Mouse (Mus musculus): ENCODE results near the gene Atp5s.

Gene Atp5s

GRCm38 (mm10) chr12:69723376-69723775 is 1.4 kb upstream of the Atp5s start:
- POLR2A ChIA-PET = interaction anchor here in 3 of 4 experiments (0.6 to 3.9 kb wide), 10 partner anchors 9 to 1102 kb away, joined by 3 to 32 read pairs (median 4); partner anchors contain the start of gene Frmd6 (in 1 of the 3)
- CTCF ChIA-PET = no interaction called here

DNA sequence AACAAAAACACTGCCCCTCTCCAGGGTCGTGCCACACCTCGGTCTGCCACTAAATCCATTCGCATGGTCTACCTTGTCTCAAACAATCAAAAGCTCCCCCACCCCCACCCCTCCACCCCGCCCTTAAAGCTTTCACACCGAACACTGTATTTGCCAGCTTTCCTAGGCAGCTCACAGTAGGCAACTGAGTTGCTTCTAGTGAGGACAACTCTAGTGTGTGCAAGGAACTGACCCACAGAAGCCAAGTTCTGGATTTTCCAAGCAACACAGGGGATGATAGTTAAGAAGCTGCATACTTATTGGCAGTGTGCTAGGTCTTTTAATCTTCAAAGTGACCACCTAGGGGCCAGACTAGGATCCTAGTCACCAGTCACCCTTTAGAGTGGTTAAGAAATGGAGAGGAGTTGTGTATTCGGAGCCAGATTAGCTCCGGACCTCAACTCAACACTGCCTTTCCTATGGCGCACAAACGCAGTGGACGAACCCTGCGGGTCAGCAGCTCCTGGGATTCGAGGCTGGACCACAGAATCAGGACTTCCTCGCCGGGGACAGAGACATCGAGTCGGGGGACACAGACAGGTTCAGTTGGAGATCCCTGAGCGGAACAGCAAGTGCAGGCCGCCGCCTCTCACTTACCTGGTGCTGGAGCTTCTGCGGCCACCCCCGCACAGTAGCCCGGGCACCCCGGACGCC is 586 bp upstream of the Atp5s start:
- ChIA-PET POLR2A (interaction anchor here in 3 of 4 experiments (0.6 to 3.9 kb wide), 33 partner anchors 10 to 1101 kb away, joined by 3 to 32 read pairs (median 4); partner anchors contain the start of genes Map4k5 (in 2 of the 3), Rps29 (in 2 of the 3), Cdkl1 (in 1 of the 3) and Frmd6 (in 1 of the 3)), CTCF (interaction anchor here in 1 of 4 experiments (2.1 kb wide), 1 partner anchor 10 kb away, joined by 5 read pairs; no protein-coding TSS in a partner anchor)

- ChIA-PET CTCF (interaction anchor here in 1 of 4 experiments (0.6 kb wide), 1 partner anchor 211 kb away, joined by 3 read pairs; no protein-coding TSS in a partner anchor), POLR2A (interaction anchor here in 3 of 4 experiments (0.6 to 1.6 kb wide), 8 partner anchors 12 to 532 kb away, joined by 3 to 5 read pairs (median 3); partner anchors contain the start of gene Gm49383 (in 1 of the 3))
These were observed 4.5 kb downstream of the Atp5s start for GRCm38 (mm10) chr12:69729246-69729645.

DNA sequence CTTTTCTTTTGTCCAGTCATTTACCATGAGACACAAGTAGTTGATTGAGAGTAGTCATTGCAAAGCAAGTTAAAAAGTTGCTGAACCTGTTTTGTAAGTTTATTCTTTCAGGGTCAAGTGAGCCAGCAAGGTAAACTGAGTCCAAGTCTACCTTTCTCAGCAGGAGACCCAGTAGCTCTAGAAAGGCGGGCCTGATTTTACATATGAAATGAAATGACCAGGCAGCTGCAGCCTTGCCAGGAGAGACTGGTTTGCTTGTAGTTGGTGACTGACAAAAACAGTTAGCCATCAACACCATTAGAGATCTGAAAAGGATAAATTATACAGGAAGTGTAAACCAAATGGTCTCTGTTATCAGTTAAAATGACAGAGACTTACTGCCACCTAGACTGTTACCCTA is 5.6 kb downstream of the Atp5s start:
- POLR2A ChIA-PET = interaction anchor here in 2 of 4 experiments (0.7 to 1.6 kb wide), 4 partner anchors 10 to 407 kb away, joined by 3 to 5 read pairs (median 4); no protein-coding TSS in a partner anchor
- CTCF ChIA-PET = no interaction called here

- CTCF ChIA-PET = interaction anchor here in 1 of 4 experiments (1.2 to 1.7 kb wide), 2 partner anchors 16 to 160 kb away, joined by 3 to 6 read pairs; partner anchors contain the start of genes Atl1 and Map4k5
- POLR2A ChIA-PET = interaction anchor here in 3 of 4 experiments (0.6 to 1.2 kb wide), 7 partner anchors 9 to 521 kb away, joined by 3 read pairs; partner anchors contain the start of genes Atl1 (in 1 of the 3) and Map4k5 (in 1 of the 3)
These were observed 7.5 kb downstream of the Atp5s start for GRCm38 (mm10) chr12:69732221-69732620.

DNA sequence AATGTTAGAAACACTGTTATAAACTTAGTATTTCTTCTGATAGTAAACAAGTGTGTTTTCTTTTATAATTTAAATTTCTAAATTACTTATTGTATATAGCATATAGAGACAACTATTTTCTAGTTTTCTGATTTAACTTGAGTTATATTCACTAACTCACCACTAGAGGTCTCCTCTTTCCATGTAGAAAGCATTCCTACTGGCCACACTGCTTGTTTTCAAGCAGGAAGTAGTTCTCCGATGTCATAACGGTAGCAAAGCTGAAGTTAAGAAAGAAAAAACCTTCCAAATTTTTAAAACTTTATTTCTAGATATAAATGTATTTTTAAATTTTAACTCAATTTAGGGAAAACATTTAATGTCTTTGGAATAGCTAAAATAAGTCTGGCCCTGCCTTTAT is 8.8 kb downstream of the Atp5s start:
- POLR2A ChIA-PET = interaction anchor here in 1 of 4 experiments (0.8 to 0.9 kb wide), 2 partner anchors 9 to 24 kb away, joined by 3 to 5 read pairs; partner anchors contain the start of genes Atp5s and L2hgdh
- CTCF ChIA-PET = interaction anchor here in 3 of 4 experiments (0.6 to 1.8 kb wide), 5 partner anchors 9 to 505 kb away, joined by 3 to 5 read pairs (median 3); partner anchors contain the start of genes Atp5s (in 1 of the 3), L2hgdh (in 1 of the 3) and Map4k5 (in 1 of the 3)

DNA sequence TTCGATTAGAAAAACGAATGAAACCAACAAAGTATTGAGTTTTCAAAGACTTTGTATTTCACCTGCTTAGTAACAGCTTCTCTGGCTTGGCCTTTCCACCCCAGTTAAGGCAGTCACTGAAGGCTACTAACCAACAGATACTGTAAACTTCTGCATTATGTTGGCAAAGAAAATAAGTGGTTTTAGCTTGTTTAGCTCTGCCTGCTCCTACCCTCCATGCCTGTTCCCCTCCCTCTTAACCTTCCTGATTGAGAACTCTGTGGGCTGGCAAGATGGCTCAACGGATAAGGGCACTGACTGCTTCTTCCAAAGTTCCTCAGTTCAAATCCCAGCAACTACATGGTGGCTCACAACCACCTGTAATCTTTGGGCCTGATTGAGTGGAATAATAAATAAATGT is 9.2 kb downstream of the Atp5s start:
- POLR2A ChIA-PET = interaction anchor here in 1 of 4 experiments (0.8 to 0.9 kb wide), 2 partner anchors 9 to 24 kb away, joined by 3 to 5 read pairs; partner anchors contain the start of genes Atp5s and L2hgdh
- CTCF ChIA-PET = interaction anchor here in 3 of 4 experiments (0.6 to 1.8 kb wide), 5 partner anchors 9 to 504 kb away, joined by 3 to 5 read pairs (median 3); partner anchors contain the start of genes Atp5s (in 1 of the 3), L2hgdh (in 1 of the 3) and Map4k5 (in 1 of the 3)

DNA sequence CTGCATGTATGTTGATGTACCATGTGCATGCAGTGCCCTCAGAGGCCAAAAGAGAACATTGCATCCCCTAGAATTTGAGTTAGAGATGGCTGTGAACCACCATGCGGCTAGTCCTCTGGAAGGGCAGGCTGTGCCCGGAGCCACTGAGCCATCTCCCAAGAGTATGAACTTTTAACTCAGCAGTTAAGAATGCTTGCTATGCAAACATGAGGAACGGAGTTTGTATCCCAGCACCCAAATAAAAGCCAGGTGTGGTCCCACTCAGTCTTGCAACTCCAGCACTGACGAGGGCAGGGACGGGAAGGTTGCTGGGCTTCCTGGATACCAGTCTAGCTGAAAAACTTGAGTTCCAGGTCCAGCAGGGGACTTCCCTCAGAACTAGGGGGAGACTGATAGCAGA is 17.2 kb downstream of the Atp5s start:
- CTCF ChIA-PET = no interaction called here
- POLR2A ChIA-PET = interaction anchor here in 1 of 4 experiments (1.0 kb wide), 1 partner anchor 10 kb away, joined by 3 read pairs; no protein-coding TSS in a partner anchor

DNA sequence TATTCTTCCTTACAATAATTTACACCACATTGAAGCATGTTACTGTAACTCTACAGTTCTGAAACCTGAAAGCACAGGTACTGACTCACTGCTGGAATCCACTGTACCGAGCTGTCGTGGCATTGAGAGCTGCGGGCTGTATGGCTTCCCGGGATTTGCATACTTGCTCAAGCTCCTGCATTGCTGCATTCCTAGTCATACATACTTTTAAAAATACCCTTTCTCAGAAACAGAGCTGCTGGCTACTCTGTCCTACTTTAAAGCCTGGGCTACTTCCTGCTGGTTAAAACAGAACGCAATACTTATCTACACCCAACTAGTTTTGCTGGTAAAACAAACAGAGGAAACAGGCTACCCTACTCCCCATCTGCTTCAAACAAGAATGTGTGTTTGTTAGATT is 19.4 kb downstream of the Atp5s start:
- ChIA-PET CTCF (no interaction called here), POLR2A (interaction anchor here in 1 of 4 experiments (1.1 kb wide), 1 partner anchor 19 kb away, joined by 3 read pairs; the partner anchor contains the start of genes Atp5s and L2hgdh)

DNA sequence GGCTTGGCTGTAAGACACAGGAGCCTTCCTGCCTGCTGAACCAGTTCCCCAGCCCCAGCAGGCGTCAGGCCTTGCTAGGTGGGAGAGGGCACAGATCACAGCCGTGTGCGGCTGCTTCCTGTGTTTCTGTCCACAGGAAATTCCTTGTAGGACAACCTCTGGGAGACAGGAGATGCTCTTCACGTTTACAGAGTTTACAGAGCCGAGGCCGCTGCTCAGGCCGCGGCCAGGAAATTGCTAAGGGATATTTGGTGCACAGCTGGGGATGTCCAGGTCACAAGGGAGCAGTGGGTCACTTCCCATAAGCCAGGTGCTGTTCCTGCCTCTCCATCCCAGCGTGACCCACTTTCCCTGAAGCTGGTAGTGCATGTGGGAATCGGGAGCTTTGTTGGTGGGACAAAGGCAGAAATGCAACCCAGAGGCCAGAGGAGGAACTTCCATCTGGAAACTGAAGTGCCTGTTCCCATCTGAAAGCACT is 27.2 kb downstream of the Atp5s start:
- POLR2A ChIA-PET = interaction anchor here in 3 of 4 experiments (0.5 to 1.1 kb wide), 6 partner anchors 11 to 78 kb away, joined by 3 to 4 read pairs (median 3); no protein-coding TSS in a partner anchor
- CTCF ChIA-PET = interaction anchor here in 2 of 4 experiments (0.5 to 0.6 kb wide), 2 partner anchors 222 to 1427 kb away, joined by 3 read pairs; no protein-coding TSS in a partner anchor

GRCm38 (mm10) chr12:69753936-69754335 is 29.2 kb downstream of the Atp5s start:
- ChIA-PET POLR2A (interaction anchor here in 1 of 4 experiments (1.4 kb wide), 1 partner anchor 29 kb away, joined by 3 read pairs; the partner anchor contains the start of genes Atp5s and L2hgdh), CTCF (no interaction called here)

DNA sequence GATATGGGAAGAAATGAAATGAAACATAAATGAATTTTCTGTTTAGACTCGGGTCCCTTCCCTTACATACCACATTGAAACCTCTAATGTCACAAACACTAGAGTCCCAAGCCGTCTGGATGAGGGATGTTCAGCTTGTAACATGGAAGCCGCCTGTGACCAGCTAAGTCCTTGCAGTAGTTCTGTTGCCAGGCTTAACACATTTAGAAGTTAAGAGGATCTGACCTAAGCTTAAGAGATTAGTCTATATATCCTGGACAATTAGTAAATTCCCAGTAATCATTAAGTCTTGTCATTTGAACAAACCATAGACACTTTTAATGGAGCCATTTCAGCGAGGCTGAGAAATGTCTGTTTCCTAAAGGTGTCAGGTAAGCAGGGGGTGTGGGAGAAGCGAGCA is 31.3 kb downstream of the Atp5s start:
- ChIA-PET CTCF (interaction anchor here in 1 of 4 experiments (0.7 kb wide), 1 partner anchor 35 kb away, joined by 4 read pairs; no protein-coding TSS in a partner anchor), POLR2A (interaction anchor here in 3 of 4 experiments (0.6 to 3.3 kb wide), 4 partner anchors 31 to 1403 kb away, joined by 3 to 18 read pairs (median 4); partner anchors contain the start of genes Atp5s (in 1 of the 3), L2hgdh (in 1 of the 3) and Rps29 (in 1 of the 3))

- POLR2A ChIA-PET = interaction anchor here (0.6 to 3.3 kb wide), 17 partner anchors 10 to 202 kb away, joined by 3 to 18 read pairs (median 4); partner anchors contain the start of genes Map4k5 (in 4 of the 4), Atl1 (in 3 of the 4), Atp5s (in 2 of the 4) and L2hgdh (in 2 of the 4)
These were observed 32.8 kb downstream of the Atp5s start for GRCm38 (mm10) chr12:69757418-69758141.

DNA sequence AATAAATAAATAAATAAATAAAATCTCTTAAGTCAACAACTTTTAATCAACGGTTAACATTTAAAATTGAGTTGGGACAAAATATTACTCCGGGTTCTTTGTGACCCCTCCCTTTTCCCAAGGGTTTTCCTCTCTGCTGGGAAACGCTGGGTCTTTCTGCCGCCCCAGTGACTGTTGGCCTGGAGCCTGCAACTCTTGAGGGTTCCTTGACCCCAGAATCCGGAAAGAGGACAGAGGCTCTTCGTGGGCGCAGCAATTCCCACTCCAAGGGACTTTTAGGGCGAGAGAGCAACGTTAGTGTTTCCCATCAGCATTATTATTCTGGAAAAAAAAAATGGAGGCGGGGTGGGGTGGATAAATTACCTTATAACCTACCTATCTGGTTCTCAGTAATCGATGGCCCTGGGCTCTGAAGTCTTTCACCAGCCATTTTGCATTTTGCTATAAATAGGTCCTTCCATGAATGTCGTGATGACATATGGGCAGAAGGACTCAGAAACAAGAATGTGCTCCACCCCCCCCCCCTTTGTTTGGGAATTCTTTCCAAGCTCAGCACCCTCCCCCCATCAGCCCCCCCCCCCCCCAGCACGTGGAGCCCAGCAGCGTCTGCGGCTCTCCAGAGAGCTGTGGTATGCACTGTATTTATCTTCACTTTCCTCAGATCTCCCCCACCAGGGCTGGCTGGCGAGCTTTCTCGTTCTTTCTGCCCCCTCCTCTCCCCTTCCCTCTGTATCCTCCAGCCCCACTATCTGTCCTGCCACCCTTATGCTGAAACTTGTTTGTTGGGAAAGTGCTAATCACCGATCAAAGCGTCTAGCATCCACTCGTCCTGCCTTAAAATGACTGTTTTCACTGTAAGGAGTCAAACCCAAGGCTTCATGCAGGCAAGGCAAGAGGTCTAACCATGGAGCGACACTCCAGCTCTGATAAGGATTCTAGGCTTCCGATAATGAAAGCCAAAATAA is 33.8 kb downstream of the Atp5s start:
- POLR2A ChIA-PET = interaction anchor here (0.6 to 3.3 kb wide), 29 partner anchors 10 to 1710 kb away, joined by 3 to 18 read pairs (median 4); partner anchors contain the start of genes Map4k5 (in 3 of the 4), Atl1 (in 2 of the 4), Atp5s (in 2 of the 4) and L2hgdh (in 2 of the 4)

More at GRCm38 (mm10) chr12:69757418-69758141, 32.8 kb downstream of the Atp5s start:
- CTCF ChIA-PET = interaction anchor here (0.6 to 2.2 kb wide), 21 partner anchors 25 to 522 kb away, joined by 3 to 23 read pairs (median 3); partner anchors contain the start of genes Atl1 (in 2 of the 4), Map4k5 (in 2 of the 4), Atp5s (in 1 of the 4) and Cdkl1 (in 1 of the 4)

GRCm38 (mm10) chr12:69759267-69759885 is 34.6 kb downstream of the Atp5s start:
- POLR2A ChIA-PET = interaction anchor here in 3 of 4 experiments (0.6 to 3.3 kb wide), 15 partner anchors 10 to 1709 kb away, joined by 3 to 18 read pairs (median 4); partner anchors contain the start of genes Atp5s (in 2 of the 3), L2hgdh (in 2 of the 3) and Cdkl1 (in 1 of the 3)
- CTCF ChIA-PET = interaction anchor here in 2 of 4 experiments (0.6 to 2.2 kb wide), 3 partner anchors 22 to 179 kb away, joined by 3 to 23 read pairs (median 3); partner anchors contain the start of genes Atl1 (in 1 of the 2) and Map4k5 (in 1 of the 2)

More for the DNA sequence above, 33.8 kb downstream of the Atp5s start:
- CTCF ChIA-PET = interaction anchor here in 3 of 4 experiments (0.6 to 2.2 kb wide), 18 partner anchors 23 to 476 kb away, joined by 3 to 23 read pairs (median 3); partner anchors contain the start of genes Atl1 (in 2 of the 3), Map4k5 (in 2 of the 3) and Cdkl1 (in 1 of the 3)

Data from embryonic stem cell, embryonic (primary cell).